Mouse (Mus musculus): ENCODE data around the gene Usp28. TPM values are rescaled to one million over a fixed set of nuclear protein-coding genes. Genes with fewer than 3 reads are reported as not detected.

The Usp28 gene
- polyA plus RNA-seq, 1 experiment from 2014 or later = 19.6 TPM

GRCm38 (mm10) chr9:49055333-49056205 is 70.4 kb downstream of the Usp28 start, which contains the start of gene Zw10:
Zw10 (plus strand) TSS chr9:49055613.
- no peaks in the 10 kb centered on the region for H3K36me3 ChIP-seq (ENCODE audit: control insufficient read depth, insufficient read depth, low read length)
- no peaks in the 10 kb centered on the region for H3K9me3 ChIP-seq (ENCODE audit: control insufficient read depth, low read length)
- H3K4me1 ChIP-seq (ENCODE audit: control insufficient read depth, insufficient read depth, low read length) = peaks cover 8% of the 10 kb centered on the region
- H3K4me3 ChIP-seq (ENCODE audit: low read length) = peak within 1 kb of the TSS; percentile 91
- H3K27ac ChIP-seq (ENCODE audit: low read length) = peak within 1 kb of the TSS; percentile 70
- peak; percentile 100 for ATAC-seq
- no peaks in the 10 kb centered on the region for H3K27me3 ChIP-seq (replicated peaks; ENCODE audit: control insufficient read depth, insufficient read depth, low read length)
- under 1% methylated on average over 53 of the region's 53 CpGs for WGBS
- peak within 1 kb of the TSS; percentile 63 for H3K4me2 ChIP-seq (ENCODE audit: low read depth, low read length)
- H3K9ac ChIP-seq (ENCODE audit: low read depth, low read length) = peak within 1 kb of the TSS; percentile 91

GRCm38 (mm10) chr9:49076847-49077246 is 91.7 kb downstream of the Usp28 start:
- no peak for ATAC-seq
- H3K9ac ChIP-seq (ENCODE audit: low read depth, low read length) = no peak overlapping the region
- WGBS = 84% methylated on average over 3 of the region's 3 CpGs
- H3K4me1 ChIP-seq (ENCODE audit: control insufficient read depth, insufficient read depth, low read length) = no peaks in the 10 kb centered on the region
- no peak overlapping the region for H3K4me3 ChIP-seq (ENCODE audit: low read length)
- H3K4me2 ChIP-seq (ENCODE audit: low read depth, low read length) = no peak overlapping the region
- peaks cover 17% of the 10 kb centered on the region for H3K36me3 ChIP-seq (ENCODE audit: control insufficient read depth, insufficient read depth, low read length)
- H3K27me3 ChIP-seq (replicated peaks; ENCODE audit: control insufficient read depth, insufficient read depth, low read length) = no peaks in the 10 kb centered on the region
- H3K27ac ChIP-seq (ENCODE audit: low read length) = no peak overlapping the region
- H3K9me3 ChIP-seq (ENCODE audit: control insufficient read depth, low read length) = no peaks in the 10 kb centered on the region

GRCm38 (mm10) chr9:49081107-49081506 is 95.9 kb downstream of the Usp28 start, which contains the start of gene Tmprss5:
Tmprss5 (plus strand) TSS chr9:49081260.
- no peak within 1 kb of the TSS for H3K4me3 ChIP-seq (ENCODE audit: low read length)
- no peak within 1 kb of the TSS for H3K27ac ChIP-seq (ENCODE audit: low read length)
- no peak within 1 kb of the TSS for H3K9ac ChIP-seq (ENCODE audit: low read depth, low read length)

GRCm38 (mm10) chr9:49081561-49081960 is 96.4 kb downstream of the Usp28 start:
- no peak overlapping the region for H3K9ac ChIP-seq (ENCODE audit: low read depth, low read length)
- no peak overlapping the region for H3K27ac ChIP-seq (ENCODE audit: low read length)
- H3K4me3 ChIP-seq (ENCODE audit: low read length) = no peak overlapping the region
- no peaks in the 10 kb centered on the region for H3K27me3 ChIP-seq (replicated peaks; ENCODE audit: control insufficient read depth, insufficient read depth, low read length)
- ATAC-seq = no peak
- H3K9me3 ChIP-seq (ENCODE audit: control insufficient read depth, low read length) = no peaks in the 10 kb centered on the region
- H3K36me3 ChIP-seq (ENCODE audit: control insufficient read depth, insufficient read depth, low read length) = peaks cover 16% of the 10 kb centered on the region
- 7% methylated on average over 4 of the region's 4 CpGs for WGBS
- no peak overlapping the region for H3K4me2 ChIP-seq (ENCODE audit: low read depth, low read length)
- no peaks in the 10 kb centered on the region for H3K4me1 ChIP-seq (ENCODE audit: control insufficient read depth, insufficient read depth, low read length)

More at GRCm38 (mm10) chr9:49081107-49081506, 95.9 kb downstream of the Usp28 start, which contains the start of gene Tmprss5:
- H3K36me3 ChIP-seq (ENCODE audit: control insufficient read depth, insufficient read depth, low read length) = peaks cover 16% of the 10 kb centered on the region
- H3K9me3 ChIP-seq (ENCODE audit: control insufficient read depth, low read length) = no peaks in the 10 kb centered on the region
- no peak within 1 kb of the TSS for H3K4me2 ChIP-seq (ENCODE audit: low read depth, low read length)
- no peaks in the 10 kb centered on the region for H3K27me3 ChIP-seq (replicated peaks; ENCODE audit: control insufficient read depth, insufficient read depth, low read length)
- 57% methylated on average over 5 of the region's 5 CpGs for WGBS
- H3K4me1 ChIP-seq (ENCODE audit: control insufficient read depth, insufficient read depth, low read length) = no peaks in the 10 kb centered on the region
- no peak for ATAC-seq

- Histone ChIP-seq H3K9ac (ENCODE audit: low read depth, low read length) (no peak overlapping the region), H3K27me3 (replicated peaks; ENCODE audit: control insufficient read depth, insufficient read depth, low read length) (no peaks in the 10 kb centered on the region), H3K27ac (ENCODE audit: low read length) (no peak overlapping the region), H3K4me2 (ENCODE audit: low read depth, low read length) (no peak overlapping the region), H3K9me3 (ENCODE audit: control insufficient read depth, low read length) (no peaks in the 10 kb centered on the region), H3K4me3 (ENCODE audit: low read length) (no peak overlapping the region), H3K36me3 (ENCODE audit: control insufficient read depth, insufficient read depth, low read length) (no peaks in the 10 kb centered on the region), H3K4me1 (ENCODE audit: control insufficient read depth, insufficient read depth, low read length) (no peaks in the 10 kb centered on the region)
- WGBS = 63% methylated on average over 11 of the region's 11 CpGs
- no peak for ATAC-seq
Measured at GRCm38 (mm10) chr9:49087317-49087716, 102.1 kb downstream of the Usp28 start.

Other genes with a start within 250 kb of the Usp28 start
- gene Zbtb16, start 149.2 kb upstream of the Usp28 start, polyA plus RNA-seq (2015; fragmentation: Nextera tagmentation; extraction: Ambion mirVana) = 1.9 and 2.4 TPM in 2 replicates
- 4.4 and 5.1 TPM in 2 replicates for gene Htr3a, start 74.3 kb upstream of the Usp28 start, polyA plus RNA-seq (2015; fragmentation: Nextera tagmentation; extraction: Ambion mirVana)
- 1.4 TPM in 2 replicates for gene Htr3b, start 20.4 kb upstream of the Usp28 start, polyA plus RNA-seq (2015; fragmentation: Nextera tagmentation; extraction: Ambion mirVana)
- gene Zw10, start 70.2 kb downstream of the Usp28 start, polyA plus RNA-seq (2015; fragmentation: Nextera tagmentation; extraction: Ambion mirVana) = 25.5 and 28.2 TPM in 2 replicates
- 1.3 and 2.4 TPM in 2 replicates for gene Tmprss5, start 95.9 kb downstream of the Usp28 start, polyA plus RNA-seq (2015; fragmentation: Nextera tagmentation; extraction: Ambion mirVana)